Mouse (Mus musculus): ENCODE measurements around the gene Ppp2ca.
"Not testable (repeated sequence)": the region's sequence is repeated elsewhere in the genome, so short reads cannot be mapped to it uniquely, and the experiment has no call there.

Gene Ppp2ca

GRCm38 (mm10) chr11:52130451-52131068 lies 32.1 kb downstream of the Ppp2ca start:
- DNase-seq (ENCODE audit: low read depth) = no peak

- DNase-seq (ENCODE audit: low read depth) = peak; percentile 50
Observed at GRCm38 (mm10) chr11:52143675-52144074, 45.2 kb downstream of the Ppp2ca start.

- DNase-seq (ENCODE audit: low read depth) = not testable (repeated sequence)
Observed at GRCm38 (mm10) chr11:52145428-52145827, 46.9 kb downstream of the Ppp2ca start, which contains the start of gene Olfr1373. Gene Olfr1373 (minus strand): TSS chr11:52145528.

- DNase-seq (ENCODE audit: low read depth) = no peak
Observed at GRCm38 (mm10) chr11:52163926-52164325, 65.4 kb downstream of the Ppp2ca start.

DNA sequence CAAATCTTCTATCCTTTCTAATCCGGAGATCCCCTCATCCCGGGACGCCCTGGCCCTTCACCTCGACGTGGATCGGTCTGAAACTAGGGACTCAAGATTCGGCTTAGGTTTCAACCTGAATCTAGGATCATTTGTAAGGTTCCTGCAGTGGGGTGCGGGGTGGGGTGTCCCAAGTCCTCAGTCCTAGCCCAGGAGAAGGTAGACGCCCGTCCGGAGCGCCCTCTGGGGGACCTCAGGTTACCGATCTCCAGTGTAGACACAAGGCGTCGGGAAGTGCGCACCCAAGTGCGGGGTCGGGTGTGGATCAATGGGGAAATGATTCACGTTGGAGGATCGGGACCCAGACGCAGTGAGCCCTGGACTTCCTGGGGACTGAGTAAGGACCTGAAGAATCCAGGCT lies 68.6 kb downstream of the Ppp2ca start:
- no peak for DNase-seq (ENCODE audit: low read depth)

- DNase-seq (ENCODE audit: low read depth) = not testable (repeated sequence)
Observed at GRCm38 (mm10) chr11:52167901-52168302, 69.4 kb downstream of the Ppp2ca start.

- DNase-seq (ENCODE audit: low read depth) = no peak
Observed at GRCm38 (mm10) chr11:52168461-52168860, 70.0 kb downstream of the Ppp2ca start.

Data from 416B (cell line).